Mouse (Mus musculus): ENCODE results near the gene Inpp5d. TPM values are rescaled to one million over a fixed set of nuclear protein-coding genes. Genes with fewer than 3 reads are reported as not detected.

Inpp5d gene
- polyA plus RNA-seq, 1 experiment from 2014 or later: 5.1 TPM

DNA sequence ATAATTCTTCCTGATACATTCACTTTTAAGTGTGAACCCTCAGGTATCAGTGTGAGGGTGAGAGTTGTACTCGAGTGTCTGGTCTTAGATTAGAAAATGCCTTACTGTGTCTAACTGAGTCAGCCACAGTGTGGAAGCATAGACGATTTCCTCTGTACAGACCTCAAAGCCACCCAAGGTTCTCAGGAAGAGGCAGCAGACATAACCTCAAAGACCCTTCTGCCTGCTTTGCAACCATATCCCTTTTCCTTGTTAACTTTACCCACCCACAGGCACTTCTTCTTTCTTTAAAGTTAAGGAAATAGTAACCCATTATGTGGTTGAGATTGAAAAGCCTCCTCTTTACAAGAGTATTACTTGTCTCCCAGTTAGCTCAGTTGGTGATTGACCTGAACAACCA, 145.6 kb downstream of the Inpp5d start:
- H3K9me3 ChIP-seq: no peaks in the 10 kb centered on the region
- no peak overlapping the region for H3K27ac ChIP-seq
- no peaks in the 10 kb centered on the region for H3K4me1 ChIP-seq
- ATAC-seq (ENCODE audit: insufficient read depth, low FRiP score, low read depth): no peak
- no peak overlapping the region for H3K4me2 ChIP-seq
- 81% methylated on average over 2 of the region's 2 CpGs for WGBS
- peaks cover 57% of the 10 kb centered on the region for H3K36me3 ChIP-seq
- no peak overlapping the region for H3K9ac ChIP-seq
- no peaks in the 10 kb centered on the region for H3K27me3 ChIP-seq (replicated peaks)
- no peak overlapping the region for H3K4me3 ChIP-seq (replicated peaks)

DNA sequence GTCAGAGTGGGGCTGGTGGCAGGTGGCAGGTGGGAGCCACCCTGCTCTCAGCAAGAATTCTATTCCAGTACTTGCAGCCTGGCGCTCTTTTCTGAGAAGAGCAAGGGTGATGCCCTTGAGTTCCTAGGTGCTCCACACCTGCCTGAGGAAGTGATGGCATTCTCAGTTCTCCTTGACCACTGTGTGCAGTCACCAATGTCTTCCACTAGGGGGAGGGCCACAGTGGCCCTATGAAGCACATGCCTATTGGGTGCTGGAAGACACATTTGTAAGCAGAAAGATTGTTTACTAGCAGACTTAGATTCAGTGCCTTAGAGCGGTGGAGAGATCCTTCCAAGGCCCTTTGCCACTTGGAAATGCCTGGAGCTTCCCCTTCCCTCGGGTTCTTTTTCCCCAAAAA, 146.1 kb downstream of the Inpp5d start:
- Histone ChIP-seq H3K9ac (no peak overlapping the region), H3K27ac (no peak overlapping the region), H3K4me1 (no peaks in the 10 kb centered on the region), H3K4me2 (no peak overlapping the region), H3K4me3 (replicated peaks) (no peak overlapping the region), H3K36me3 (peaks cover 61% of the 10 kb centered on the region), H3K9me3 (no peaks in the 10 kb centered on the region), H3K27me3 (replicated peaks) (no peaks in the 10 kb centered on the region)
- 82% methylated on average over 3 of the region's 3 CpGs for WGBS
- no peak for ATAC-seq (ENCODE audit: insufficient read depth, low FRiP score, low read depth)

DNA sequence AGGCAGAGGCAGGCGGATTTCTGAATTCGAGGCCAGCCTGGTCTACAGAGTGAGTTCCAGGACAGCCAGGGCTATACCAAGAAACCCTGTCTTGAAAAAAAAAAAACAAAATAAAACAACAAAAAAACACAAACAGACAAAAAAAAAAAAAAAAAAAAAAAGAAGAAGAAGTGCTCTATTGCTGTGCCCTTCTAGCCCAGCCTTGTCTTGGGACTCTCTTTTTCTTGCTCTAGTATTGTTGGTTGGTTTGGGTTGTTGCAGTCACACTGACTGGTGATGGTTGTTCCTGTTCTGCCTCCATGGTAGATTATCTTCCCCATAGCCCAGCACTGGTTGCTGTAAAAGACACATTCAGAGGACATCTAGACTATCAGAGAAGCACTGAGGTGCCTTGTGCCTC, 149.2 kb downstream of the Inpp5d start:
- 96% methylated on average over 2 of the region's 2 CpGs for WGBS
- no peak for ATAC-seq (ENCODE audit: insufficient read depth, low FRiP score, low read depth)
- Histone ChIP-seq H3K9ac (no peak overlapping the region), H3K4me1 (no peaks in the 10 kb centered on the region), H3K27me3 (replicated peaks) (no peaks in the 10 kb centered on the region), H3K9me3 (no peaks in the 10 kb centered on the region), H3K27ac (no peak overlapping the region), H3K4me2 (no peak overlapping the region), H3K36me3 (peaks cover 67% of the 10 kb centered on the region), H3K4me3 (replicated peaks) (no peak overlapping the region)

Other genes with a start within 250 kb of the Inpp5d start
- gene Kcnj13, start 225.6 kb upstream of the Inpp5d start, polyA plus RNA-seq (2015; fragmentation: Nextera tagmentation; extraction: Ambion mirVana): 2.8 and 3.3 TPM in 2 replicates
- 0.28 TPM in 1 of 2 replicates, not detected in the other for gene Snorc, start 150.0 kb upstream of the Inpp5d start, polyA plus RNA-seq (2015; fragmentation: Nextera tagmentation; extraction: Ambion mirVana)
- gene Neu2, start 110.4 kb upstream of the Inpp5d start, polyA plus RNA-seq (2015; fragmentation: Nextera tagmentation; extraction: Ambion mirVana): 2.7 and 4.2 TPM in 2 replicates
- 12.2 and 14.6 TPM in 2 replicates for gene Ngef, start 46.4 kb upstream of the Inpp5d start, polyA plus RNA-seq (2015; fragmentation: Nextera tagmentation; extraction: Ambion mirVana)
- gene Atg16l1, start 135.6 kb downstream of the Inpp5d start, polyA plus RNA-seq (2015; fragmentation: Nextera tagmentation; extraction: Ambion mirVana): 28.0 and 29.7 TPM in 2 replicates
- 1.3 and 1.5 TPM in 2 replicates for gene Sag, start 183.4 kb downstream of the Inpp5d start, polyA plus RNA-seq (2015; fragmentation: Nextera tagmentation; extraction: Ambion mirVana)
- gene Dgkd, start 233.0 kb downstream of the Inpp5d start, polyA plus RNA-seq (2015; fragmentation: Nextera tagmentation; extraction: Ambion mirVana): 25.5 and 26.1 TPM in 2 replicates